Mouse (Mus musculus): ENCODE measurements around the gene Cpne4.

Gene Cpne4

GRCm38 (mm10) chr9:104678571-104678970 is 131.5 kb downstream of the Cpne4 start:
- DNase-seq (ENCODE audit: extremely low read depth, low read depth): no peak

GRCm38 (mm10) chr9:104687051-104687450 is 140.0 kb downstream of the Cpne4 start:
- DNase-seq (ENCODE audit: extremely low read depth, low read depth): no peak

GRCm38 (mm10) chr9:104693145-104693544 is 146.1 kb downstream of the Cpne4 start:
- no peak for DNase-seq (ENCODE audit: extremely low read depth, low read depth)

- DNase-seq (ENCODE audit: extremely low read depth, low read depth): no peak
These were observed 163.7 kb downstream of the Cpne4 start for GRCm38 (mm10) chr9:104710831-104711230.

- no peak for DNase-seq (ENCODE audit: extremely low read depth, low read depth)
These were observed 178.2 kb downstream of the Cpne4 start for GRCm38 (mm10) chr9:104725311-104725710.

GRCm38 (mm10) chr9:104742661-104743380 is 195.7 kb downstream of the Cpne4 start:
- DNase-seq (ENCODE audit: extremely low read depth, low read depth): no peak

- DNase-seq (ENCODE audit: extremely low read depth, low read depth): no peak
These were observed 208.4 kb downstream of the Cpne4 start for GRCm38 (mm10) chr9:104755519-104755918.

GRCm38 (mm10) chr9:104760031-104760430 is 212.9 kb downstream of the Cpne4 start:
- DNase-seq (ENCODE audit: extremely low read depth, low read depth): no peak

GRCm38 (mm10) chr9:104776198-104776815 is 229.2 kb downstream of the Cpne4 start:
- no peak for DNase-seq (ENCODE audit: extremely low read depth, low read depth)

GRCm38 (mm10) chr9:104777135-104777534 is 230.0 kb downstream of the Cpne4 start:
- DNase-seq (ENCODE audit: extremely low read depth, low read depth): no peak

- DNase-seq (ENCODE audit: extremely low read depth, low read depth): no peak
These were observed 230.7 kb downstream of the Cpne4 start for GRCm38 (mm10) chr9:104777780-104778179.

GRCm38 (mm10) chr9:104796601-104797000 is 249.5 kb downstream of the Cpne4 start:
- DNase-seq (ENCODE audit: extremely low read depth, low read depth): no peak

- DNase-seq (ENCODE audit: extremely low read depth, low read depth): no peak
These were observed 257.7 kb downstream of the Cpne4 start for GRCm38 (mm10) chr9:104804776-104805175.

- DNase-seq (ENCODE audit: extremely low read depth, low read depth): no peak
These were observed 267.6 kb downstream of the Cpne4 start for GRCm38 (mm10) chr9:104814681-104815080.

- no peak for DNase-seq (ENCODE audit: extremely low read depth, low read depth)
These were observed 281.6 kb downstream of the Cpne4 start for GRCm38 (mm10) chr9:104828646-104829045.

- DNase-seq (ENCODE audit: extremely low read depth, low read depth): no peak
These were observed 286.0 kb downstream of the Cpne4 start for GRCm38 (mm10) chr9:104832934-104833539.

GRCm38 (mm10) chr9:104837931-104838330 is 290.8 kb downstream of the Cpne4 start:
- DNase-seq (ENCODE audit: extremely low read depth, low read depth): no peak

- DNase-seq (ENCODE audit: extremely low read depth, low read depth): no peak
These were observed 294.2 kb downstream of the Cpne4 start for GRCm38 (mm10) chr9:104841278-104841677.

- DNase-seq (ENCODE audit: extremely low read depth, low read depth): no peak
These were observed 298.3 kb downstream of the Cpne4 start for GRCm38 (mm10) chr9:104845226-104845930.

GRCm38 (mm10) chr9:104853701-104854100 is 306.6 kb downstream of the Cpne4 start:
- no peak for DNase-seq (ENCODE audit: extremely low read depth, low read depth)

GRCm38 (mm10) chr9:104854245-104854921 is 307.3 kb downstream of the Cpne4 start:
- no peak for DNase-seq (ENCODE audit: extremely low read depth, low read depth)
